Mouse (Mus musculus) E14TG2a.4 (cell line): ENCODE results near the gene Wdr18.

ENCODE experiments used
- CTCF ChIP-seq: conservative IDR thresholded peaks from 2 replicates; pipeline ENCODE4 v1.5.1; 2014; ENCODE audit warnings: low read length
- NANOG ChIP-seq: IDR thresholded peaks from 2 replicates; pipeline ENCODE4 v1.6.1; 2014; ENCODE audit warnings: borderline replicate concordance, low read length, mixed read lengths

DNA sequence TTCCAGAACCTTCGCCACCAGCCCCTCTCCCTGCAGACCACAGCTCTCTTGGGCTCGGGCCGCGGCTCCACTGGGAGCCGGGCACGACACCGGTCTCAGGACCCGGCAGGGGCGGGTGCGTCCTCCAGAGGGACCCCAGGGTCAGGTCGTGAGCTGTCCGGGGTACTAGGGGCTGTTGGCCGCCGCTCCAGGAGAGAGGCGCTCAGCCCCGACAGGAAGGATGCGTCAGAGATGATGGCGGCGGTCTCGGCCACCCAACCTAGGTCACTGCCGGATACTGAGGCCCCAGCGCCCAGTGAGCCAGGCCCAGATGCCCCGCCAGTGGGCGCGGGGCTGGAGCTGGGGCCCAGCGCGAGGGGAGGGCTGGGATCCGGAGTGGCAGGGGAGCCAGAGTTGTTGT, 17.4 kb downstream of the Wdr18 start:
- TF ChIP-seq CTCF (no peak), NANOG (no peak)
